Mouse (Mus musculus): Measurements from ENCODE around the gene Shank2. TPM values are rescaled to one million over a fixed set of nuclear protein-coding genes. Genes with fewer than 3 reads are reported as not detected.
A peak's percentile ranks its signal among the peaks of the same experiment; 100 is the strongest.

The Shank2 gene
- polyA plus RNA-seq, 1 experiment from 2014 or later: 1.6 TPM

DNA sequence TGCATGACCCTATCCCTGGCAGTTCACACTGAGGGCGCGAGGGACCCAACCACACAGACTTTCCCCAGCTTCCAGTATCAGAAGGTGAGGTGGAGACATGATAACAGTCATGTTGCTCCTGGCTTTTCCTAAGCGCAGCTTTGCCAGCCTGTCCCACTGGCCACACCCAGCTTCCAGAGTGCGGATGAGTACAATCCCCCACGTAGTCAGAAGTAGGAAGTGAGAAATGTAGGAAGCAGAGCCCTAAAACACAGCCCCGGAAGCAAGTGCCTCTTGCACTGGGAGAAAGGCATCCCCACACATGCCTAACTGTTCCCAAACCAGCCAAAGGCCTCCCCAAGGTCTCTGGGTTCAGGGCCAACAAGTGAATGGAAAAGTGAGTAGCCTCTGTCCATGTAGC, 314.5 kb downstream of the Shank2 start:
- no peak overlapping the region for H3K9ac ChIP-seq (ENCODE audit: low read length)
- no peaks in the 10 kb centered on the region for H3K27me3 ChIP-seq (ENCODE audit: control insufficient read depth, insufficient read depth, low read length)
- WGBS: 83% methylated on average over 6 of the region's 6 CpGs
- no peak overlapping the region for H3K4me2 ChIP-seq (ENCODE audit: low read depth, low read length)
- no peak overlapping the region for H3K27ac ChIP-seq (ENCODE audit: low read length)
- H3K9me3 ChIP-seq (replicated peaks; ENCODE audit: control insufficient read depth, low read length): no peaks in the 10 kb centered on the region
- no peaks in the 10 kb centered on the region for H3K36me3 ChIP-seq (ENCODE audit: control insufficient read depth, insufficient read depth, low read length)
- no peaks in the 10 kb centered on the region for H3K4me1 ChIP-seq (ENCODE audit: control insufficient read depth, insufficient read depth, low read length)
- H3K4me3 ChIP-seq (replicated peaks; ENCODE audit: low read length): no peak overlapping the region
- ATAC-seq (ENCODE audit: insufficient read depth, low FRiP score): no peak

DNA sequence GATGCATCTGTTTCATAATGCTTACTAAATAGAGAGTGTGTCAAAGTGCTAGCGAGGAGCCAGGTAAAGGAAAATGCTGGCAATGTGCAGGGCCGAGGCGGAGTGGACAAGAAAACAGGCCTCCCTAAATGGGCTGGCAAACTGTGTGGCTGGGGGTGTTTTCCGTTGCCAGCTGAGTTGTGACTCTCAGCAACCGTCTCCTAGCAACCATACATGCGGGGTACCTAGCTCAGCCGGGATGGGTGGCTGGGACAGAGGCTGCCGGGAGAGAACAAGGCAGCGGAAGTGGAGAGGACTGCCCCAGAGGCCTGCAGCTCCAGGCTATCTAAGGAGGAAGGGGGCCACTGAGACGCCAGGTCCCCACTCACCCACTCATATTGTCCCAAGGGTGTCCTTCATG, 315.1 kb downstream of the Shank2 start:
- Histone ChIP-seq H3K36me3 (ENCODE audit: control insufficient read depth, insufficient read depth, low read length) (no peaks in the 10 kb centered on the region), H3K4me1 (ENCODE audit: control insufficient read depth, insufficient read depth, low read length) (no peaks in the 10 kb centered on the region), H3K27me3 (ENCODE audit: control insufficient read depth, insufficient read depth, low read length) (no peaks in the 10 kb centered on the region), H3K9ac (ENCODE audit: low read length) (no peak overlapping the region), H3K4me3 (replicated peaks; ENCODE audit: low read length) (no peak overlapping the region), H3K4me2 (ENCODE audit: low read depth, low read length) (no peak overlapping the region), H3K27ac (ENCODE audit: low read length) (no peak overlapping the region), H3K9me3 (replicated peaks; ENCODE audit: control insufficient read depth, low read length) (no peaks in the 10 kb centered on the region)
- no peak for ATAC-seq (ENCODE audit: insufficient read depth, low FRiP score)
- WGBS: 42% methylated on average over 10 of the region's 10 CpGs

- Histone ChIP-seq H3K9ac (ENCODE audit: low read length) (no peak overlapping the region), H3K9me3 (replicated peaks; ENCODE audit: control insufficient read depth, low read length) (no peaks in the 10 kb centered on the region), H3K27ac (ENCODE audit: low read length) (no peak overlapping the region), H3K4me2 (ENCODE audit: low read depth, low read length) (no peak overlapping the region), H3K36me3 (ENCODE audit: control insufficient read depth, insufficient read depth, low read length) (no peaks in the 10 kb centered on the region), H3K4me3 (replicated peaks; ENCODE audit: low read length) (no peak overlapping the region), H3K4me1 (ENCODE audit: control insufficient read depth, insufficient read depth, low read length) (no peaks in the 10 kb centered on the region), H3K27me3 (ENCODE audit: control insufficient read depth, insufficient read depth, low read length) (no peaks in the 10 kb centered on the region)
- WGBS: 100% methylated on average over 2 of the region's 2 CpGs
- ATAC-seq (ENCODE audit: insufficient read depth, low FRiP score): no peak
These were observed 322.3 kb downstream of the Shank2 start for GRCm38 (mm10) chr7:144324077-144324476.

- Histone ChIP-seq H3K27ac (ENCODE audit: low read length) (no peak overlapping the region), H3K4me2 (ENCODE audit: low read depth, low read length) (no peak overlapping the region), H3K9me3 (replicated peaks; ENCODE audit: control insufficient read depth, low read length) (no peaks in the 10 kb centered on the region), H3K36me3 (ENCODE audit: control insufficient read depth, insufficient read depth, low read length) (no peaks in the 10 kb centered on the region), H3K4me1 (ENCODE audit: control insufficient read depth, insufficient read depth, low read length) (no peaks in the 10 kb centered on the region), H3K9ac (ENCODE audit: low read length) (no peak overlapping the region), H3K27me3 (ENCODE audit: control insufficient read depth, insufficient read depth, low read length) (no peaks in the 10 kb centered on the region), H3K4me3 (replicated peaks; ENCODE audit: low read length) (no peak overlapping the region)
- no peak for ATAC-seq (ENCODE audit: insufficient read depth, low FRiP score)
- WGBS: 72% methylated on average over 6 of the region's 6 CpGs
These were observed 323.1 kb downstream of the Shank2 start for GRCm38 (mm10) chr7:144324861-144325260.

- Histone ChIP-seq H3K9ac (ENCODE audit: low read length) (no peak overlapping the region), H3K4me2 (ENCODE audit: low read depth, low read length) (no peak overlapping the region), H3K27me3 (ENCODE audit: control insufficient read depth, insufficient read depth, low read length) (no peaks in the 10 kb centered on the region), H3K27ac (ENCODE audit: low read length) (no peak overlapping the region), H3K4me3 (replicated peaks; ENCODE audit: low read length) (no peak overlapping the region), H3K36me3 (ENCODE audit: control insufficient read depth, insufficient read depth, low read length) (no peaks in the 10 kb centered on the region), H3K4me1 (ENCODE audit: control insufficient read depth, insufficient read depth, low read length) (no peaks in the 10 kb centered on the region), H3K9me3 (replicated peaks; ENCODE audit: control insufficient read depth, low read length) (no peaks in the 10 kb centered on the region)
- WGBS: 91% methylated on average over 10 of the region's 10 CpGs
- no peak for ATAC-seq (ENCODE audit: insufficient read depth, low FRiP score)
These were observed 323.9 kb downstream of the Shank2 start for GRCm38 (mm10) chr7:144325603-144326002.

GRCm38 (mm10) chr7:144329403-144329890, 327.7 kb downstream of the Shank2 start:
- H3K9ac ChIP-seq (ENCODE audit: low read length): no peak overlapping the region
- no peaks in the 10 kb centered on the region for H3K9me3 ChIP-seq (replicated peaks; ENCODE audit: control insufficient read depth, low read length)
- H3K4me1 ChIP-seq (ENCODE audit: control insufficient read depth, insufficient read depth, low read length): no peaks in the 10 kb centered on the region
- no peaks in the 10 kb centered on the region for H3K36me3 ChIP-seq (ENCODE audit: control insufficient read depth, insufficient read depth, low read length)
- H3K4me2 ChIP-seq (ENCODE audit: low read depth, low read length): no peak overlapping the region
- 66% methylated on average over 2 of the region's 2 CpGs for WGBS
- ATAC-seq (ENCODE audit: insufficient read depth, low FRiP score): no peak
- no peak overlapping the region for H3K4me3 ChIP-seq (replicated peaks; ENCODE audit: low read length)
- H3K27ac ChIP-seq (ENCODE audit: low read length): no peak overlapping the region
- no peaks in the 10 kb centered on the region for H3K27me3 ChIP-seq (ENCODE audit: control insufficient read depth, insufficient read depth, low read length)

DNA sequence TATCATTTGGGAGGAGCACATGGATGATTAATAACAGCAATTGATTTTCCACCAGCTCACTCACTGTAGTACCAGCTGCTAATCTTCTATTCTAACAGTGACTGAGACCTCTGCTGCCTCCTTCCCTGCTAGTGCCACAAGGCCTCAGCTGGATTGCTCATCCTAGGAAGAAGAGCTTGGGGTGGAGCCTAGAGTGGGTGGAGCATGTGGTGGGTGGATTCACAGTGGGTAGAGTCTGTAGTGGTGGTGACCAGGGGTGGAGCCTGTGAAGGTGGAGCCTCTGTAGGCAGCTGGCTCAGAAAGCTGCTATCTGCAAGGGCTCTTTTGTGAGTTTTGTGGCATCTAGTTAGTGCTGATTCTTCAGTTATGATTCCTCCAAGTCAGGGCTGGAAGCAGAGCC, 334.9 kb downstream of the Shank2 start:
- Histone ChIP-seq H3K27me3 (ENCODE audit: control insufficient read depth, insufficient read depth, low read length) (no peaks in the 10 kb centered on the region), H3K4me2 (ENCODE audit: low read depth, low read length) (no peak overlapping the region), H3K4me1 (ENCODE audit: control insufficient read depth, insufficient read depth, low read length) (no peaks in the 10 kb centered on the region), H3K36me3 (ENCODE audit: control insufficient read depth, insufficient read depth, low read length) (no peaks in the 10 kb centered on the region), H3K27ac (ENCODE audit: low read length) (no peak overlapping the region), H3K4me3 (replicated peaks; ENCODE audit: low read length) (no peak overlapping the region), H3K9me3 (replicated peaks; ENCODE audit: control insufficient read depth, low read length) (no peaks in the 10 kb centered on the region), H3K9ac (ENCODE audit: low read length) (no peak overlapping the region)
- 0 out of 2 replicates have a peak, but pooled peaks have one; percentile 60 for ATAC-seq (ENCODE audit: insufficient read depth, low FRiP score)

GRCm38 (mm10) chr7:144338694-144339093, 337.0 kb downstream of the Shank2 start:
- no peaks in the 10 kb centered on the region for H3K4me1 ChIP-seq (ENCODE audit: control insufficient read depth, insufficient read depth, low read length)
- WGBS: 88% methylated on average over 5 of the region's 5 CpGs

DNA sequence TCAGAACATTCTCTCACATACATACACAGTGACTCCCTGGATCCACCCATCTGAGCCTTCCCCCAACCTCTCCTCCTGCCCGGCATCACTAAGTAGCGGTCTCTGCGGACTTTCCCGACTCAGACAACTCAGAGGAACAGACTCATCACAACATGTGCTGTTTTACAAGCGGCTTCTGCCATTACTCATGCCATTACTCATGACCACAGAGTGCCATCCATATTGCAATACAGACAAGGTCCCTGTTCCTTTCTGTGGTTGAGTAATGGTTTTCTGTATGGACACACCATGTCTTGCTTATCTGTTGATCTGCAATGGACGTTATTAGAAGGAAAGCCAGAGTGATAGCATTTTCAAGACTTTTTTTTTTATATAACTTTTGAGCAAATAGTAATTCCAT, 338.6 kb downstream of the Shank2 start:
- Histone ChIP-seq H3K27ac (ENCODE audit: low read length) (no peak overlapping the region), H3K27me3 (ENCODE audit: control insufficient read depth, insufficient read depth, low read length) (no peaks in the 10 kb centered on the region), H3K36me3 (ENCODE audit: control insufficient read depth, insufficient read depth, low read length) (no peaks in the 10 kb centered on the region), H3K4me2 (ENCODE audit: low read depth, low read length) (no peak overlapping the region), H3K9ac (ENCODE audit: low read length) (no peak overlapping the region), H3K4me1 (ENCODE audit: control insufficient read depth, insufficient read depth, low read length) (no peaks in the 10 kb centered on the region), H3K4me3 (replicated peaks; ENCODE audit: low read length) (no peak overlapping the region), H3K9me3 (replicated peaks; ENCODE audit: control insufficient read depth, low read length) (no peaks in the 10 kb centered on the region)
- WGBS: 75% methylated on average over 6 of the region's 6 CpGs
- ATAC-seq (ENCODE audit: insufficient read depth, low FRiP score): no peak

More at GRCm38 (mm10) chr7:144338694-144339093, 337.0 kb downstream of the Shank2 start:
- Histone ChIP-seq H3K9ac (ENCODE audit: low read length) (no peak overlapping the region), H3K27me3 (ENCODE audit: control insufficient read depth, insufficient read depth, low read length) (no peaks in the 10 kb centered on the region), H3K9me3 (replicated peaks; ENCODE audit: control insufficient read depth, low read length) (no peaks in the 10 kb centered on the region), H3K4me2 (ENCODE audit: low read depth, low read length) (no peak overlapping the region), H3K27ac (ENCODE audit: low read length) (no peak overlapping the region), H3K4me3 (replicated peaks; ENCODE audit: low read length) (no peak overlapping the region), H3K36me3 (ENCODE audit: control insufficient read depth, insufficient read depth, low read length) (no peaks in the 10 kb centered on the region)
- ATAC-seq (ENCODE audit: insufficient read depth, low FRiP score): no peak

GRCm38 (mm10) chr7:144366133-144366532, 364.4 kb downstream of the Shank2 start:
- WGBS: 70% methylated on average over 2 of the region's 2 CpGs
- Histone ChIP-seq H3K4me1 (ENCODE audit: control insufficient read depth, insufficient read depth, low read length) (no peaks in the 10 kb centered on the region), H3K9ac (ENCODE audit: low read length) (no peak overlapping the region), H3K36me3 (ENCODE audit: control insufficient read depth, insufficient read depth, low read length) (no peaks in the 10 kb centered on the region), H3K27ac (ENCODE audit: low read length) (no peak overlapping the region), H3K9me3 (replicated peaks; ENCODE audit: control insufficient read depth, low read length) (no peaks in the 10 kb centered on the region), H3K4me3 (replicated peaks; ENCODE audit: low read length) (no peak overlapping the region), H3K4me2 (ENCODE audit: low read depth, low read length) (no peak overlapping the region), H3K27me3 (ENCODE audit: control insufficient read depth, insufficient read depth, low read length) (no peaks in the 10 kb centered on the region)
- ATAC-seq (ENCODE audit: insufficient read depth, low FRiP score): no peak

Data from stomach, embryonic 16.5 days (tissue).